ENCODE assay signal across 13 mouse cellular contexts in the genomic region with DNA sequence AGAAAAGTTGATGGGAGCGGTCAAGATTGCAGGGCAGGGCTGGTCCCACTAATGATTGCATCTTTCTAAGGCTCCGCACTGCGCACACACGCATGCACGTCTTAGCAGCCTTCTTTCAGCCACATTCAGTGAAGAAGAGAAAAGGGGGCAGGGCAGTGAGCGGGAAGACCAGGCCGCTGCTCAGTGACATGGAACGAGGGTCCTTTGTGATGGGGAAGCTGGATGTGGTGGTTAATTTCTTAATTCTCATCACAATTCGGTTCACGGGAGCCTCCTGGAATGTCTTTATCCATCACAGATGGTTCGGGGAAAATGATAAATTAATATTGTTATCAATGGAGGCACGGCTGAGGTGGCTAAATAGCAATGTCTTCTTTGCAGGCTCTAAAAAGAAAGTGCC.
DNase-seq lines count a peak whose midpoint lies in the region; ATAC-seq lines count a peak whose summit lies in the region.
"Had no signal": no experiment of that assay in that cellular context is flagged by ENCODE, and none has a peak within 500 bp of the region (broad histone marks: within the 10 kb centered on the region; RNA-seq: fewer than 3 reads in every experiment).

No protein-coding gene starts in this region.

- H3K4me1 ChIP-seq in embryonic facial prominence, embryonic 10.5 days = peaks cover 67% of the 10 kb centered on the region
- peaks cover 57% of the 10 kb centered on the region for H3K4me1 ChIP-seq in hindbrain, embryonic 12.5 days
- peaks cover 55% of the 10 kb centered on the region for H3K4me1 ChIP-seq in midbrain, embryonic 13.5 days (replicated peaks)
- peaks cover 42% of the 10 kb centered on the region for H3K4me1 ChIP-seq in neural tube, embryonic 15.5 days

- intact Hi-C loops in left cerebral cortex, postnatal 25 days (cut with DNase I) = no loop called here

- WGBS in embryonic facial prominence, embryonic 10.5 days = 72% methylated on average over 12 of the region's 12 CpGs
- WGBS in hindbrain, embryonic 12.5 days = 34% methylated on average over 12 of the region's 12 CpGs
- 9% methylated on average over 12 of the region's 12 CpGs for WGBS in midbrain, embryonic 13.5 days
- WGBS in neural tube, embryonic 15.5 days = 20% methylated on average over 12 of the region's 12 CpGs

- no peak overlapping the region for H3K9ac ChIP-seq in hindbrain, embryonic 12.5 days
- H3K9ac ChIP-seq in midbrain, embryonic 13.5 days (replicated peaks) = 0 out of 2 replicates have a peak overlapping the region, but pooled peaks have one; percentile 25
- H3K9ac ChIP-seq in neural tube, embryonic 15.5 days (replicated peaks) = no peak overlapping the region
- H3K9ac ChIP-seq: embryonic facial prominence, embryonic 13.5 days; heart, embryonic 13.5 days; liver, embryonic 14.5 days had no signal

- peak overlapping the region; percentile 62 for H3K27ac ChIP-seq in embryonic facial prominence, embryonic 10.5 days (replicated peaks)
- peak overlapping the region; percentile 72 for H3K27ac ChIP-seq in hindbrain, embryonic 12.5 days
- peak overlapping the region; percentile 62 for H3K27ac ChIP-seq in midbrain, embryonic 13.5 days
- H3K27ac ChIP-seq in neural tube, embryonic 15.5 days (replicated peaks) = peak overlapping the region; percentile 45
- H3K27ac ChIP-seq: embryonic facial prominence, embryonic 13.5 days; heart, embryonic 13.5 days; liver, embryonic 14.5 days had no signal

- no peaks in the 10 kb centered on the region for H3K9me3 ChIP-seq in embryonic facial prominence, embryonic 10.5 days
- no peaks in the 10 kb centered on the region for H3K9me3 ChIP-seq in hindbrain, embryonic 12.5 days (replicated peaks)
- no peaks in the 10 kb centered on the region for H3K9me3 ChIP-seq in midbrain, embryonic 13.5 days
- H3K9me3 ChIP-seq in neural tube, embryonic 15.5 days (replicated peaks) = no peaks in the 10 kb centered on the region
- H3K9me3 ChIP-seq: embryonic facial prominence, embryonic 13.5 days; heart, embryonic 13.5 days had no signal

- peaks cover 8% of the 10 kb centered on the region; the same call in 1 of the 2 replicates for H3K36me3 ChIP-seq in embryonic facial prominence, embryonic 10.5 days (replicated peaks)
- no peaks in the 10 kb centered on the region; the same call in 1 of the 2 replicates for H3K36me3 ChIP-seq in hindbrain, embryonic 12.5 days
- H3K36me3 ChIP-seq in midbrain, embryonic 13.5 days = no peaks in the 10 kb centered on the region
- no peaks in the 10 kb centered on the region for H3K36me3 ChIP-seq in neural tube, embryonic 15.5 days
- H3K36me3 ChIP-seq: embryonic facial prominence, embryonic 13.5 days; heart, embryonic 13.5 days had no signal

- H3K27me3 ChIP-seq in embryonic facial prominence, embryonic 10.5 days (replicated peaks; ENCODE audit: low read depth, poor library complexity, severe bottlenecking) = peaks cover 70% of the 10 kb centered on the region
- peaks cover 32% of the 10 kb centered on the region for H3K27me3 ChIP-seq in hindbrain, embryonic 12.5 days
- peaks cover 54% of the 10 kb centered on the region for H3K27me3 ChIP-seq in midbrain, embryonic 13.5 days
- 0 out of 2 replicates have a peak, but pooled peaks cover 6% of the 10 kb centered on the region for H3K27me3 ChIP-seq in neural tube, embryonic 15.5 days (replicated peaks)

- ATAC-seq in hindbrain, embryonic 12.5 days (ENCODE audit: low FRiP score) = peak; percentile 53
- ATAC-seq in midbrain, embryonic 13.5 days = peak; percentile 40; the same call in 1 of the 2 replicates
- ATAC-seq in neural tube, embryonic 15.5 days (ENCODE audit: low FRiP score) = no peak

- DNase-seq in embryonic facial prominence, embryonic 10.5 days (ENCODE audit: low spot score) = no peak
- no peak for DNase-seq in cerebellum, postnatal 36 days
- no peak for DNase-seq in Muller cell, postnatal 12 days (ENCODE audit: inconsistent ontology term)
- DNase-seq in left cerebral cortex, postnatal 25 days (ENCODE audit: low spot score in 2 of 2) = no peak
- no peak for DNase-seq in gastrocnemius, adult 18-20 months (ENCODE audit: low spot score)
- DNase-seq: cerebellum, adult 11-12 months; gastrocnemius, postnatal 36 days had no signal

- H3K4me2 ChIP-seq in hindbrain, embryonic 12.5 days (replicated peaks) = peak overlapping the region; percentile 27; the same call in 1 of the 2 replicates
- H3K4me2 ChIP-seq in midbrain, embryonic 13.5 days (replicated peaks) = peak overlapping the region; percentile 16
- no peak overlapping the region for H3K4me2 ChIP-seq in neural tube, embryonic 15.5 days
- H3K4me2 ChIP-seq: embryonic facial prominence, embryonic 13.5 days; heart, embryonic 13.5 days had no signal

- no peak overlapping the region for H3K4me3 ChIP-seq in embryonic facial prominence, embryonic 10.5 days
- no peak overlapping the region for H3K4me3 ChIP-seq in hindbrain, embryonic 12.5 days
- no peak overlapping the region for H3K4me3 ChIP-seq in midbrain, embryonic 13.5 days (replicated peaks)
- no peak overlapping the region for H3K4me3 ChIP-seq in neural tube, embryonic 15.5 days (replicated peaks)
- H3K4me3 ChIP-seq: embryonic facial prominence, embryonic 13.5 days; heart, embryonic 13.5 days had no signal
